Mouse (Mus musculus) G1E (cell line): ENCODE measurements around the gene Bik. TPM values are rescaled to one million over a fixed set of nuclear protein-coding genes. Genes with fewer than 3 reads are reported as not detected.

Experiments
- ATAC-seq: 2 replicates; pipeline ENCODE4 v1.8.0; 2016; ENCODE audit warnings: mild to moderate bottlenecking; ENCODE audit not compliant: insufficient number of reproducible peaks, poor library complexity, low FRiP score, severe bottlenecking; ENCODE audit errors: extremely low read depth
- DNase-seq: peaks from one replicate; pipeline ENCODE4 v3.0.0; 2012; ENCODE audit warnings: low spot score
- H3K27me3 ChIP-seq: 2 replicates; pipeline ENCODE4 v1.6.1; 2012; ENCODE audit warnings: mild to moderate bottlenecking, low read length, inconsistent platforms; ENCODE audit not compliant: insufficient read depth
- H3K36me3 ChIP-seq: replicated peaks from 2 replicates; pipeline ENCODE3; 2012; ENCODE audit warnings: mild to moderate bottlenecking, inconsistent platforms
- H3K4me1 ChIP-seq: 2 replicates; pipeline ENCODE4 v1.6.1; 2012; ENCODE audit warnings: low read depth, low read length, inconsistent platforms, mixed read lengths; ENCODE audit not compliant: insufficient read depth
- H3K4me3 ChIP-seq: 2 replicates; pipeline ENCODE4 v1.5.1; 2012; ENCODE audit warnings: low read depth, mild to moderate bottlenecking, inconsistent platforms, low read length, moderate library complexity, mixed read lengths
- H3K9me3 ChIP-seq: replicated peaks from 2 replicates; pipeline ENCODE4 v1.6.1; 2012; ENCODE audit warnings: inconsistent platforms
- CTCF ChIP-seq: IDR thresholded peaks from 2 replicates; pipeline ENCODE4 v1.5.1; 2012; ENCODE audit warnings: low read depth, low read length, inconsistent platforms, mixed read lengths
- GATA1 ChIP-seq: IDR thresholded peaks from 2 replicates; pipeline ENCODE4 v1.6.1; 2012; ENCODE audit warnings: borderline replicate concordance, low read length, inconsistent platforms, mixed read lengths
- GATA2 ChIP-seq: IDR thresholded peaks from 2 replicates; pipeline ENCODE4 v1.6.1; 2012; ENCODE audit warnings: low read depth, low read length, inconsistent platforms, borderline replicate concordance
- POLR2AphosphoS5 ChIP-seq: IDR thresholded peaks from 2 replicates; pipeline ENCODE4 v1.6.1; 2012; ENCODE audit warnings: low read depth, low read length, inconsistent platforms; ENCODE audit not compliant: insufficient replicate concordance
- TAL1 ChIP-seq: conservative IDR thresholded peaks from 2 replicates; pipeline ENCODE4 v1.6.1; 2012; ENCODE audit warnings: low read depth, low read length, inconsistent platforms, mixed read lengths
- polyA plus RNA-seq: library from polyadenylated mRNA; stranded (reverse); fragments of >175 nt; gene quantifications from 2 replicates; pipeline ENCODE4 v1.2.3, GENCODE M21; 2012
- total RNA-seq, 2 experiments: library from RNA; stranded (forward) in 1 of 2; stranded (reverse) in 1 of 2; fragments of 200-1000 nt in 1 of 2; fragments of >200 nt in 1 of 2; fragmentation: Nextera tagmentation in 1 of 2; gene quantifications; 2 replicates each; pipeline ENCODE4 v1.2.3; 2014 to 2017

Bik gene
- total and polyA plus RNA-seq, 3 experiments: not detected

- no peak for ATAC-seq
- H3K36me3 ChIP-seq: peaks cover 12% of the 10 kb centered on the region
- DNase-seq: peak; percentile 37
- peak overlapping the region; percentile 87 for H3K4me3 ChIP-seq
- H3K27me3 ChIP-seq: no peaks in the 10 kb centered on the region
- no peak for TF ChIP-seq CTCF
- no peak for TF ChIP-seq GATA1
- no peak for TF ChIP-seq GATA2
- TF ChIP-seq TAL1: no peak
- TF ChIP-seq POLR2AphosphoS5: no peak
- no peaks in the 10 kb centered on the region for H3K9me3 ChIP-seq
- peaks cover 61% of the 10 kb centered on the region for H3K4me1 ChIP-seq
Measured at GRCm38 (mm10) chr15:83563857-83564651, 37.4 kb downstream of the Bik start.

GRCm38 (mm10) chr15:83565434-83565833, 38.8 kb downstream of the Bik start:
- H3K9me3 ChIP-seq: no peaks in the 10 kb centered on the region
- peak overlapping the region; percentile 53; the same call in 1 of the 2 replicates for H3K4me3 ChIP-seq
- peaks cover 74% of the 10 kb centered on the region for H3K4me1 ChIP-seq
- peak; percentile 64 for ATAC-seq
- TF ChIP-seq GATA2: no peak
- TF ChIP-seq TAL1: no peak
- peak; percentile 31 for DNase-seq
- H3K27me3 ChIP-seq: no peaks in the 10 kb centered on the region
- H3K36me3 ChIP-seq: peaks cover 25% of the 10 kb centered on the region

GRCm38 (mm10) chr15:83566006-83566405, 39.3 kb downstream of the Bik start:
- ATAC-seq: no peak
- Histone ChIP-seq H3K9me3 (no peaks in the 10 kb centered on the region), H3K4me3 (no peak overlapping the region; the same call in 1 of the 2 replicates), H3K27me3 (no peaks in the 10 kb centered on the region), H3K4me1 (peaks cover 77% of the 10 kb centered on the region), H3K36me3 (peaks cover 30% of the 10 kb centered on the region)
- TF ChIP-seq CTCF (no peak), TAL1 (no peak), GATA1 (no peak), GATA2 (no peak), POLR2AphosphoS5 (no peak)
- no peak for DNase-seq

- no peak for DNase-seq
- TF ChIP-seq GATA2: no peak
- H3K4me3 ChIP-seq: no peak overlapping the region
- no peaks in the 10 kb centered on the region for H3K27me3 ChIP-seq
- peaks cover 46% of the 10 kb centered on the region for H3K36me3 ChIP-seq
- no peaks in the 10 kb centered on the region for H3K9me3 ChIP-seq
- ATAC-seq: no peak
- peaks cover 74% of the 10 kb centered on the region for H3K4me1 ChIP-seq
Measured at GRCm38 (mm10) chr15:83567728-83568127, 41.1 kb downstream of the Bik start.

GRCm38 (mm10) chr15:83568544-83568943, 41.9 kb downstream of the Bik start:
- peaks cover 49% of the 10 kb centered on the region for H3K36me3 ChIP-seq
- no peaks in the 10 kb centered on the region for H3K27me3 ChIP-seq
- ATAC-seq: no peak
- no peak for DNase-seq
- TF ChIP-seq GATA1 (no peak), TAL1 (no peak), CTCF (no peak), GATA2 (no peak), POLR2AphosphoS5 (no peak)
- no peak overlapping the region for H3K4me3 ChIP-seq
- no peaks in the 10 kb centered on the region for H3K9me3 ChIP-seq
- H3K4me1 ChIP-seq: peaks cover 68% of the 10 kb centered on the region

GRCm38 (mm10) chr15:83569682-83570081, 43.0 kb downstream of the Bik start:
- peaks cover 61% of the 10 kb centered on the region for H3K36me3 ChIP-seq
- no peak overlapping the region for H3K4me3 ChIP-seq
- no peaks in the 10 kb centered on the region for H3K27me3 ChIP-seq
- no peaks in the 10 kb centered on the region for H3K9me3 ChIP-seq
- H3K4me1 ChIP-seq: peaks cover 61% of the 10 kb centered on the region
- DNase-seq (no peak), ATAC-seq (no peak)
- TF ChIP-seq TAL1 (no peak), GATA2 (no peak), POLR2AphosphoS5 (no peak), GATA1 (no peak), CTCF (no peak)

- peaks cover 68% of the 10 kb centered on the region for H3K36me3 ChIP-seq
- no peak overlapping the region for H3K4me3 ChIP-seq
- no peaks in the 10 kb centered on the region for H3K27me3 ChIP-seq
- ATAC-seq (no peak), DNase-seq (no peak)
- H3K9me3 ChIP-seq: no peaks in the 10 kb centered on the region
- H3K4me1 ChIP-seq: peaks cover 52% of the 10 kb centered on the region
- no peak for TF ChIP-seq TAL1
- peak; percentile 16; the same call in 1 of the 2 replicates for TF ChIP-seq CTCF
Measured at GRCm38 (mm10) chr15:83570641-83571040, 44.0 kb downstream of the Bik start.
